Mouse (Mus musculus) heart, adult 8-10 months (tissue): ENCODE measurements around the gene Cog1. TPM values are rescaled to one million over a fixed set of nuclear protein-coding genes. Genes with fewer than 3 reads are reported as not detected.

ENCODE experiments used
- DNase-seq: peaks from one replicate; pipeline ENCODE4 v3.0.0; 2022; ENCODE audit warnings: low spot score
- total RNA-seq, 4 experiments: library from RNA; stranded (reverse); gene quantifications; 2 replicates each; pipeline ENCODE4 v1.2.4; 2022

The Cog1 gene
- total RNA-seq, 4 experiments from 2014 or later = 21.0 to 26.0 (median 22.8) TPM

- DNase-seq = no peak
Observed at GRCm38 (mm10) chr11:113666648-113667047, 17.7 kb downstream of the Cog1 start.

GRCm38 (mm10) chr11:113667122-113667521, 18.2 kb downstream of the Cog1 start:
- no peak for DNase-seq

DNA sequence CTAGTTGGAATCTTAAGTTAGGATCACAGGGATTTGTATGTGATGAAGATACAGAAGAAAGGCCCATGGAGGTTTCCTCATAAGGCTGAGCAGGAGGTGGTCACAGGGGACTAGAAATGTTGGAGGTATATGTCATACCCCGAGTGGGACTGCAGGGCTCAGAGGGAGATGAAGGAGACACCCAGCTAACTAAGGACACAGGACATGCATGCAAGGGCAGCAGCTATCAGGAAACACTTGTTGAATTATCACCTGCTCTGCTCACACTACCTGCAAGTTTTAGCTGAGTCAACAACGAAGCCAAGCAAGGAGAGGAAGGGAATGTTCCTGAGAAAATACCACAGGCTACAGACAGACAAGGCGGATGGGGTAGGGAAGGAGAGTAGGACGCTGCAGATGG, 18.7 kb downstream of the Cog1 start:
- no peak for DNase-seq

- DNase-seq = no peak
Observed at GRCm38 (mm10) chr11:113668857-113669256, 19.9 kb downstream of the Cog1 start.

DNA sequence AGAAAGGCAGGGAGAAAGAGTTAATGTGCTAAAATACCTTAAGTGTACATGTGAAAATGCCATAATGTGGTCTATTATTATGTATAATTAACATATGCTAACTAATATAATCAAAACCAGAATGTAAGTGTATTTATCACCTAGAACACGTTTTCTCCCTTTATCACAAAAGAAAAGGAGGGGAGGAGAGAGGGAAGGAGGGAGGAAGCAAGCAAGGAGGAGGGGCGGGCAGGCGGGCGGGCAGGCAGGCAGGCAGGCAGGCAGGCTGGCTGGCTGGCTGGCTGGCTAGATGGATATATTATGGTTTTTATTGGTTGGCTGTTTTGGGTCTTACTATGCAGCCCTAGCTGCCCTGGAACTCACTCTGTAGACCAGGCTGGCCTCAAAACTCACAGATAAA, 20.7 kb downstream of the Cog1 start:
- no peak for DNase-seq

GRCm38 (mm10) chr11:113673614-113674013, 24.6 kb downstream of the Cog1 start:
- no peak for DNase-seq

GRCm38 (mm10) chr11:113674595-113674994, 25.6 kb downstream of the Cog1 start:
- DNase-seq = no peak

DNA sequence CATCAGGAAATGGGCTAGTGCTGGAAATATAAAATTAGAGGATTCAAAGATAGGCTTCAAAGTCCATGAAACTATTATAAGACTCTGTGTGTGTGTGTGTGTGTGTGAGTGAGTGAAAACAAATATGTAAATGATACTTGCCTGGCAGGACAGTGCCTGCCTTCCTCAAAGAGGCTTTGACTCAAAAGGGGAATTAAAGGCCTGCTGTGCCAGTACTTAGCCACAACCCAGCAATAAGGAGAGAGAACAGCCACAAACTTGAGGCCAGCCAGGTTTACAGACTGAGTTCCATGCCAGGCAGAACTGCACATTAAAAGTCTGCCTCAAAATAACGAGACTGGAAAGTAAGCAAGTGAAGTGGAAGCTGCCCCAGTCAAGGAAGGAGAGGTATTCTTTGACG, 27.9 kb downstream of the Cog1 start:
- no peak for DNase-seq

DNA sequence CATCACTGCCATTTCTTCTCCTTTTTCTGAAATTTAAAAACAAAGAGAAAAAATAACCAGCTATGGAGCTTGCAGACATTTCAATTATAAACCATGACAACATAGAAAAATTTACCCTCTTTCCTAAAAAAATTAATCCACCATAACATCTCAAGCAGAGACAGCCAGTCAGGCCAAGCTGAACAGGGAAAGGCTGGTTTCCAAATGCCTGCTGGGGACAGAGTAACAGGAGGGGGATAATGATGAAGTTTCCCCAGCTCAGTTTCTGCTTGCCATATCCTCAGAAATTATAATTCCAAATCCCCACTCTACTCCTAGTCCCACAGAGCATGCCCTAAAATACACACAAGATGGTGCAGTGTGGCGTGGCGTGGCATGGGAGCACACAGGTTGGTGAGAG, 28.4 kb downstream of the Cog1 start:
- DNase-seq = no peak

DNA sequence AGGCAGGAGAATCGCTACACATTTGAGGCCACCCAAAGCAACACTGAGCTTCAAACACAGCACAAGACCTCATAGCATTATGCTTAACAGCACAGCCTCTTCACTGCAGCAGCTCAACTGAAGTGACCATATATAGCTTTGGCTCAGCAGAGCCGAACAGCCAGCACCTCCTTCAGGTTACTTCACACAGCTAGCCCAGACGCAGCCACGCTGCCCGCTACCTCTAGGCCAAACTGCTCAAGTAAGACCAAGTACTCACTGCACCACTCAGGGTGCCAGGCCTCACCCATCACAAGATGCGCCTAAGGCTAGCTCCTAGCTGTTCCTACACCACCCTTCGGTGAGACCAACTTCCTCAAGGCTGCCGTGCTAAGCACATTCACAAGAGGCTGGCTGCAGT, 29.4 kb downstream of the Cog1 start:
- DNase-seq = no peak

- DNase-seq = no peak
Observed at GRCm38 (mm10) chr11:113680954-113681353, 32.0 kb downstream of the Cog1 start.

- DNase-seq = no peak
Observed at GRCm38 (mm10) chr11:113681979-113682378, 33.0 kb downstream of the Cog1 start.

GRCm38 (mm10) chr11:113682897-113683626, 34.1 kb downstream of the Cog1 start:
- DNase-seq = peak; percentile 13

DNA sequence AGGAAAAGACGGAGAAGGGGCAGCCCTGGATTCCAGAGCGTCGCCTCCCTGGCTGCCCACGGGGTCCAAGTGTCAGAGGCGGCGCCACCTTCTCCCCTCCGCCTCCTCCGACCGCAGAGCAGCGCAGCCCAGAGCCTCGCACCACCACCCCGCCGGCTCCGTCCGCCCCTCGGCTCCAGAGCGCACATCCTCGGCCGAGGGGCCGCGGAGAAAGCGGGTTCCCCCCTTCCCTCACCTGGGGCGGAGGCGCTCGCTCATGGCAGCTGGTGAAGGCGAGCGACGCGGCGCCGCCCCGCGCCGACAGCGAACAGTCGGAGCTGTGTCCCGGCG, 34.6 kb downstream of the Cog1 start:
- DNase-seq = no peak

DNA sequence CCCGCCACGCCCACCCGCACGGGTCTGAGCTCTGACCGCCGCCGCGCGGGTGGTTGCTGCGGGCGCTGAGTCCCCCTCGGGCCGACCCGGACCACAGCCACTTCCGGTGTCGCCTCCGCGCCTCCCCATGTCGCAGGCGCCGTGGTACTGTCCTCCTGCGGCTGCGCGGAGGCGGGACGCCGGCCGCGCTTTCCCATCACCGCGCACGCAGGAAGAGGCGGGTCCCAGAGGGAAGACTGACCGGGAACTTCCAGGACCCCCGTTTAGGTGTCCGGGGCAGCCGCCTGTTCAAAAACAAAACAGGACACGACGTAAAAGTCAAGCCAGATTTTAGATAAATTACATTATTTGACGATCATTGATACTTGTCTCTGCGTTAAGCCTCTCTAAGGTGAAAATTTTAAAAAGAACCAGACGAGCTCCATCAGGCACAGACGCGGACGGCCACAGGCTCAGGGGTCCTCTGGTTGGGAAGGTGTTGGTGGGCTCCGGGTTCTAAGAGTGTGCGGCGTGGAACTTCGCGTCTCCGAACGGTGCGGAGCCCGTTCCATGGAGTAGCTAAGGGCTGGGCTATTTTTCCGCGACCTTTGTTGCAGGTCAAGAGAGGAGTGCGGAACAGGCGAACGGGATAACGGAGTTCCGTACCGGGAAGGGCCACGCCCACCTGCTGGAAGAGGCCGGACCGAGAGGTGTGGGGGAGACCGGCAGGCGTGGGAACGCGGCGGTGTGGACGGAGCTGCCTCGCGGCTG, 35.2 kb downstream of the Cog1 start, which contains the start of the genes Fam104a and D11Wsu47e:
TSS of gene Fam104a (minus strand) at position 199 of the 750 bp plus-strand sequence.
TSS of gene D11Wsu47e (plus strand) at position 456 of the 750 bp plus-strand sequence.
- DNase-seq = peak; percentile 96

GRCm38 (mm10) chr11:113684707-113685426, 35.9 kb downstream of the Cog1 start:
- DNase-seq = no peak

DNA sequence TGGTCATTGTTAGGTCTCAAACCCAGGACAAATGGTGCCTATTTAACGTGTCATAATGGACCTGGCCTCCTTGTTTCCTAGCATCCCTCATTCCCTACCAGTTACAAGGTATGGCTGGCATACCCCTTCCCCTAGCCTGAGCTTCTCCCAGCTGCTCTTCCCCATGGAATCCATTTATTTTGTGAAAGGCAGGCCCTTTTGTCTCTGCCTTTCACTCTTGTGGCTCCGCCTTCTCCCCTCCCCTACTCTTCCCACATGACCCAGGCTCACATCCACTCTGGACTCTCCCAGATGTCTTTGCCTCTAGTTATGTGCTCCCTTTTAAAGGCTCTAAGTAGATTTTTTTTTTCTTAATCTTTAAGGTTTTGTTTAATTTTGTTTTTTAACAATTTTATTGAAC, 38.1 kb downstream of the Cog1 start:
- DNase-seq = no peak

- DNase-seq = no peak
Observed at GRCm38 (mm10) chr11:113690506-113690905, 41.5 kb downstream of the Cog1 start.

DNA sequence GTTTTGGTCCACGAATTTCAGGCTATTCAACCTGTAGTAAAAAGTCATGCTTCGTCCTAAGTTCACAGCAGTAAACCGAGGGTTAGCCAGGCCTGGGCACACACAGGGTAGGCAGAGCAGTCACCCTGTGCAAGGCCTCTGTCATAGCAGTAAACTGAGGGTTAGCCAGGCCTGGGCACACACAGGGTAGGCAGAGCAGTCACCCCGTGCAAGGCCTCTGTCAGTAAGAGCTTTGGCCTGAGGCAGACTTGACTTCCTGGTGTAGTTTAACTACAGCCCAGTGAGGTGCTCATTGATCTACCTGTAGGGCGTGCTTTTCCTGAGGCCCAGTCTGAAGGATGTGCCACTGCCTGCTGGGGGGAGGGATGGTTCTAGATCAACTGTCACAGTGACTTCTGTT, 42.3 kb downstream of the Cog1 start:
- no peak for DNase-seq

- no peak for DNase-seq
Observed at GRCm38 (mm10) chr11:113691851-113692250, 42.9 kb downstream of the Cog1 start.

GRCm38 (mm10) chr11:113697571-113697970, 48.6 kb downstream of the Cog1 start:
- no peak for DNase-seq

GRCm38 (mm10) chr11:113698013-113698545, 49.1 kb downstream of the Cog1 start:
- DNase-seq = peak; percentile 34
